Mouse (Mus musculus) cerebellum, postnatal 36 days (tissue): ENCODE data around the gene Magi1.
A peak's percentile ranks its signal among the peaks of the same experiment; 100 is the strongest.

ENCODE experiments used
- DNase-seq, 2 experiments: peaks; one replicate each; pipeline ENCODE4 v3.0.0; 2021 to 2022; ENCODE audit warnings: mixed read lengths in 2 of 2

The Magi1 gene

DNA sequence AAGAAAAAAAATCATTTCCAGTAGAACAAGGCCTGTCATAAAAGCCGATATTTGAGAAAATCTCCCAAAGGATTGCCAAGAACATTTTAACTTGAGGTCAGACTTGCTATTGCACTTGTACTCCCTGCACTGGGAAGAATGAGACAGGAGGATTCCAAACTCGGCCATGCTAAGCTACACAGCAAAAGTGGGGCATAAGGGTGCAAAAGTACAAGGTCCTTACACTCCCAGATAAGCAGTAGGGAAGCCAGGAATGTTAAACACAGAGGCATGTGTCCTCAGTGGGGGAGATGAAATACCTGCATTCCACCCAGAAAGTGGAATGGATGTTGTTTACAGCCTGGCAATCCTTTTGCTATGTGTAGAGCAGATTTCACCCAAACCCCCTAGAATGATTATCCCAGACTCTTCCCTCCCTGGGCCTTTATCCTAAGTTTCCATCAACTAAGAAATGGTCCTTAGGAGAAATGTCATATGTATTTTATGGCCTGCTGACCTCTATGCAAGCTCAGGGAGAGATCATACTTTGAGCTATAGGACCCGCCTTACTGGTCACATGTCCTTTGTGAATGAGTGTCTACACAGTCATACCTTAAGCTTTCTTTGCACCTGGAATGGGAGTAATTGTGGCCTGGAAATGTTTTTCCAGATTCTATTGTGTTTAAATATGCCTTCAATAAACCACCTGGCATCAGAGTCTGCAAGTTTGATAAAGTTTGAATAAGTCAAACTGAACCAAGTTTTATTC, 128.7 kb downstream of the Magi1 start:
- DNase-seq, result no peak

DNA sequence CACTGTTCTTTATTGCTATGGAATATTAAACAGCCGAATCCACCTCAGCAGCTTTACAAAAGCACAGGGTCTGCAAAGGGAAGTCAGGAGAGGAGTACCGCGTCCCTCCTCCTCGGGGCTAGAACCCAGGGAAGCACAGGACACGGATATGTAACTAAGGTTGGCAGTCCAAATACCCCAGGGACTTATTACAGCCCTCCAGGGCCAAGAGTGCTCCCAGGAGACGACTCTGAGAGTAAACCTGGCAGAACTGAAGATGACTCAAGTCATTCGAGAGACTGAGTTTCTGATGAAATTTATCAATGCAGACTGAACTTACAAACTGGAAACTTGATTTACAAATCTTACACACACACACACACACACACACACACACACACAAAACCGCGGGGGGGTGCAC, 130.8 kb downstream of the Magi1 start:
- DNase-seq, result no peak

DNA sequence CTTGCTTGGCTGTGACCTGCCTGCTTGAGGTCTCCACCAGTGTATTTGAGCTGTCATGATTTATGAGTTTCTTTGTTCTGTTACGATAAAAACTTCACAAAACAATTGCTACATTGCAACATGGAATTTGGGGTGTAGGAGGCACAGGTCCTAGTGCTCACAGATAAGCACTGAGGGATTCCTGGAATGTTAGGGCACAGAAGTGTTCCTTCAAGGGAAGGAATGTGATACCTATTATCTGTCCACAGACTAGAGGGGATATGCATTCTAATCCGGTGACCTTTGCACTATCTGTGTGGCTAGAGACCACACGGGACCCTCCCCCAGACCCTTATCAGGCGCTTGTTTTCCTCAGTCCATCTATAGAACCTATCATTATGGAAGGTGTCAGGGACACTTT, 132.8 kb downstream of the Magi1 start:
- DNase-seq, result no peak

GRCm38 (mm10) chr6:94149800-94150199, 133.9 kb downstream of the Magi1 start:
- DNase-seq, result no peak

DNA sequence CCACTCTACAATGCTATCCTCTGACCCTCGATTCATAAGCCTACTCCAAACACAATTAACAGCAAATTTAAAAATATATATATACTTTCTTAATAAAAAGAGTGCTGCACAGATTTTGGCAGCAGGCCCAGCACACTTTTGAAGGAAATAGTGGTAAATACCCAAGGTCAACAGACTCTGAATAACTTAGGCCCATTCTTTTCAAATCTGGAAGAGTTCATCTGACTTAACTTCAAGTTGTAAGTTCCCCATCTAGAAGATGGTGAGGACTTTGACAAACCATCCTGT, 137.6 kb downstream of the Magi1 start:
- DNase-seq, result no peak

DNA sequence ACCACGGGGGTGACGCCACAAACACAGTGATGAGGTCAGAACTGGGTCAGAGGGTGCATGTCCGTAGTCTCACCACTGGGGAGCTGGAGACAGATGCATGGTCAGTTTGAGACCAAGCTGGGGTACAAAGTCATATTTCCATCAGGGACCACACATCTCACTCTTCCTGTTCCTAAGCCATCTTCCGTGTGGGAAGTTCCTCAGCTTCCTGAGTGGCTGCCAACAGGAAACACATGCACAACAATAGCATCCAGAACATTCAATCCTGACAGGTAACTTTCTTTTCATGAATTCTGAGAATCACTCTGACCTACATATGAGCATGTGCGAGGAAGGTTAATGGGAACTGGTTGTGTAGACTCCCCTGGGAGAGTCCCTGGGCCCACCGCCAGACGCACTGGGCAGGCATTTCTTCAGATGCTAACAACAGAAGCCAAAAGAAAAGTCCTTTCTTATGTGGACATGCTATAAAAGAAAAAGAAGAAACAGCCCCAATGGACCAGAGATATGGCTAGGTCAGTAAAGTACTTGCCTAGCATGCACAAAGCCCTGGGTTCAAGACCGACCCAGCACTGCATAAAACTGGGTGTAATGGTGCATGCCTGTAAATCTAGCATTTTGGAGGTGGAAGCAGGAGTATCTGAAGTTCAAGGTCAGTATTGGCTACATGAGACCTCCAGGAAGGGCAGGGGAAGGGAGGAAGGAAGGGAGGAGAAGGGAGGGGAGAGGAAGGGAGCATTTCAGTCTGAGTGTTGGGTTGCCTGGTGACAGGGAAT, 138.1 kb downstream of the Magi1 start:
- peak; percentile 42 to 50 for DNase-seq

- no peak for DNase-seq
Observed at GRCm38 (mm10) chr6:94142493-94142892, 141.2 kb downstream of the Magi1 start.

DNA sequence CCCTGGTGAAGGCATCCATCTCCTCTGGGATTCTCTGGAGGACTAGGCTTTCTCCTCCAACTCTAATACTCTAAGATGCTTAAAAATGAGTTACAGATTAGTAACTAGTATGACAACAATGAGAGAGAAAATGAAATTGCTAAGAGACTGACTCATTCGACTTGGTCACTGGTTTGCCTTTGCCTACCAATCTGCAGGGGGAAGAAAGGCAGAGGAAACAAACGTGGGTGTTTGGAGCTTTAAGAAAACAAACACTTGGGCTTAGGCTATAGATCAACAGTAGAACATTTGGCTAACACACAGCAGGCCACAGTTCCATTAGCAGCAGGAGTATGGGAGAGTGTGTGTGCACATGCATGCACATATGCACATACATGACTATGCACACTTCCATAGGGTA, 142.2 kb downstream of the Magi1 start:
- no peak for DNase-seq

DNA sequence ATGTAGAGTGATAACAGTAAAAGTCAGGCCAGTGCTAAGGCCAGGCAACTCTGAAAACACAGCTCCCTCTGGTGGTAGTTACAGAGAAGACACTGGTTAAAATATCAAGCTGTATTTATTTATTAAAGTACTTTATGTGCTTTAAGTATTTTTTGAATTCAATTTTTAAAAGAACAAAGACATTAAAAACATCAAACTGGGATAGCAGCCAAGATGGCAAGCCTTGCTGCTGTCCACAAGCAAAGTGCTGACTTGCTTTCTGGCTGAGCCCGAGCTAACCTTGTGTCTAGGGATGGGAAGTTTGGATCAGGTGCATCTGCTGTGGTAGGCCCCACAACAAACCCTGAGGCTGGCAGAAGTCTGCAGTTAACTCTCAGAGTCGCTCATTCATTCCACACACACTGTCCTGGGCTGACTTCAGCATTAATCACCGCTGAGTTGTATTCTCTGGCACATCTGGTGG, 143.7 kb downstream of the Magi1 start:
- no peak for DNase-seq

DNA sequence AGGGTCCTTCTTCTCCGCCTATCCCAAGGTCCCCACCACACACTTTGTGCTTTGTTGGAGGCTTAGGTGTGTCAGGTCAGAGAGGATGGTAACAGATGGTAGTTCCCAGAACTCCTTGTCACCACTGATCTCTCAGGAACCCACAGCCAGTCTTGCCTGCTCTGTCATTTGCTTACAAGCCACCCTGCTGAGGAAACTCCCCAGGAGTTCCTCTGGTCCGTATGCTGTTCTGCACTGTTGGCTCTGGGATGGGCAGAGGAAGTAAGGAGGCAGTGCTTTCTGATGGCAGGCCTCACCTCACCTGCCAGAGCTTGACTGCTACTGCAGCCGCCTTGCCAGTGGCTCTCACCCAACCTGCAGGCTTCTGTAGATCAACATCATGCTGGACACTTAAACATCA, 147.0 kb downstream of the Magi1 start:
- peak; percentile 83 to 89 for DNase-seq

DNA sequence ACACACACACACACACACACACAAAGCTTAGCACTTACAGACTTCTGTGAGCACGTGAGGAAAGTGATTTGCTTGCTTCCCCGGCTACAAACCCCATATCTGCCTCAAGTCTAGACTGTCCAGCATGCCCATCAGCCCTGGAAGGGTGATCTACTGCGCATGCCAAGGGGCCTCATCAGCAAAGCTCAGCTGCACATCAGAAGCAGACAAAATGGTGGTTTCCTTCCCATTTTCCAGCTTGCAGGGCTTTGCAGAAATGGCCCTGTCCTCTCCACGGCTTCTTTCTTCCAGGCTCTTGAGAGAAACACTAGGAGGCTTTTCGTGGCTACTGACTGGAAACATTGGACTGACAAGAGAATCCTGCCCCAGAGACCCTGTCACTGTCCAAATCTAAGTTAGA, 149.6 kb downstream of the Magi1 start:
- no peak for DNase-seq

DNA sequence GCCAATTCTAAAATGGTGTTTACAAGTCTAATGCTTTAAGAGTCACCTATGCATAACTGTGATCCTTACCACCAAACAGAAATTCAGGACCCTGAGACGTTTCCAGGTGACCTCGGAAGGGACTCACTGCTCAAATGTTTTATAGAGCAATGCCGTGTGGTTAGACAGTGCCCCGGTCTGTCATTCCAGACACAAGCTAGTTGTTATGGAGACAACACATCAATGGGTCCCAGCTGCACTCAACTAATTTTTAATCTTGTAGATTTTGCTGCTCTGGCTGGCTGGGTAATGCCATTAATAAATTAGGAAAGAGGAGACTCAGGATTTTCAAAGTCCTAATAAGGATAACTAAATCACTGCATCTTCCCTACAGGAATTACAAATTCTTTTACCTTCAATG, 151.7 kb downstream of the Magi1 start:
- no peak for DNase-seq

DNA sequence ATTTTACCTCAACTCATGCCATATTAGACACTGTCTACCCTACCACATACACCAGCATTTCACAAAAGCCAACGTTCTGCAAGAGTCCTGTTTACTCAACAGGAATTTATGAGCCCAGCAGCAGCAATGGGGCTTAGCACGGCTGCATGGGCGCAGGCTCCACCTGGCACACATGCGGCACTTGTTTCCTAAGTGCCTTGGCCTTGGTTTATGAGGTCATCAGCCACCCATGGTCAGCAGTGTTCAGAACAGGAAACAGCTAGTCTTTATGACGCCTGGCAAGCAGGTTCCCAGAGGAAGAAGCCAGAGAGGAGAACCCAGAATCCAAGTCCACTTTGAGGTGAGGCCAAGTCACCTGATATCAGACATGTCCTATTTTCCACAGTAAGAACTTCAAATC, 153.3 kb downstream of the Magi1 start:
- no peak for DNase-seq

DNA sequence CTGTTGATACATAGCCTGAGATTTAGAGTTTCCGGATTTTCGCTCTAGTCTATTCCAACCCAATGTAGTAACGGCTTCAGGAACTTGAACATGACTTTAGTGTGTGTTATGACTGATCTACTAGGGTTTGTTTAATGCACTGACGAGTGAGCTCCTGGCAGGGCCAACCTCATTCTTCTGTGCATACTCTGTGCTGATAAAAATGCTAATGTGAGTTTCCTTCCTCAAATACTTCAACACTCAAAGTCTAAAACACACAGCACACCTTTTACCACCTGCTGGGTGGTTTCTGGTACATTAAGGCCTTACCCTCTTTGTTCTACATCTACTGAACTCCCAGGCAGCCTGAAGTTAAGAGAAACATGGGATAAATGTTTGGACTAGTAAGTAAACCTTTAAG, 157.0 kb downstream of the Magi1 start:
- DNase-seq, result no peak

DNA sequence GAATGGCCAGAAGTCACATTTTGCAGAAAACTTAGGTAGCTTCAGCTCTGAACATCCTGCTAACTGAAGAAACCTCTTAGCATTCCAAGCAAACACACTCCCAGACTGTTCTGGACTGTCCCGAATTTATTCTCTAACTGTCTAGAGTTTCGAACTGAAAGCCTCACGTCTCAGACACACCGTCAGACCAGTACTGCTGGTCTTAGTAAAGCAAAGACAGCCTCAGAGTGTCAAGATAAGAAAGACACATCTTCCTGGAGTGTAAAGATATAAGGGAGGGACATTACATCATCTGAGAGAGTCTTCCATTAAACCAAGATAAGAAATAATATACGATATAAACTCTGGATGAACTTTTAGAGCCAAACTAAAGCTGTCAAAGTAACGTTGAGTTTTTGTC, 158.6 kb downstream of the Magi1 start:
- no peak for DNase-seq

- DNase-seq, result no peak
Observed at GRCm38 (mm10) chr6:94124279-94124678, 159.4 kb downstream of the Magi1 start.

DNA sequence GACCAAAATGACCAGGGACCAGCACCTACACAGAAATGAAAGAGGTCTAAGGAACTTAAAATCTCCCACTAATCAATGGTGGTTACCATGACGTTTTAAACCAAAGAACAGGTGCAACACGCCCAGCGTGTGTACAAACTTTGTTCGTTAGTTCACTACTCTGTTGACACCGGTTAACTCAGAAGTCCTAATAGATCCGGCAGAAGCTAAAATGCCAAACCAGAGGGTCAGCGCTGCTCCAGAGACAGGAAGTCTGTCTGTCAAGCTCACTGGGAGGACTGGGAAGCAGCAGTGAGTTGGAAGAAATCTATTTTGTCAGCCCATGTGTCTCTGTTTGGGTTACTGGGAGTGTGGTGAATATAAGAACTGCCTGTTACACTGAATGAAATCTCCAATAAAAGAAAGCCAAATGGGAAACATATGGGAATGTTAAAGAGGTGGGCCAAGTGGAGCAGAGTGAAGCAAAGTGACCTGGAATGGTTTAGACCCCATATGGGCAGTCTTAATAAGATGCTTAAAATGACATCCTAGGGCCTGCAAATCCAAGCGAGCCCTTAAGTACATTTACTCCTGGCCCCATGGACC, 161.1 kb downstream of the Magi1 start:
- DNase-seq, result peak; percentile 30 to 47

- no peak for DNase-seq
Observed at GRCm38 (mm10) chr6:94121488-94121887, 162.2 kb downstream of the Magi1 start.

GRCm38 (mm10) chr6:94116434-94117432, 167.0 kb downstream of the Magi1 start:
- DNase-seq, result peak; percentile 42 to 49

DNA sequence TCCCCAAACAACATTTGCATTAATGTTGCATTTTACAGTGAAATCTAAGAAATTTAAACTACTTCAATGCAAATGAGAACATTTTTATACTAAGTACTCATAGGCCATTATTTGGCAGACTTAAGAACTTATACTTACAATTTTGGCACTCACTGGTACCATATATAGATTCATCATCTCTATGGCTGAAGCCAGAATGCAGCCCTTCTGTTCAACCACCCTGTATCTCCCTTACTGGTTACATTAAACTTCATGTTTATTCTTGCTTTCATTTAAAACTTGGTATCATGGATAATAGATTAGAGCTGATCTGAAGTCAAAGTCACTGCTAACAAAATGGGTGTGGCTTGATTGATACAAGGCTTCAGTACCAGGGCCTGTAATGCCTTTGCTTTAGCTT, 171.9 kb downstream of the Magi1 start:
- no peak for DNase-seq

GRCm38 (mm10) chr6:94107401-94108107, 176.2 kb downstream of the Magi1 start:
- no peak for DNase-seq

DNA sequence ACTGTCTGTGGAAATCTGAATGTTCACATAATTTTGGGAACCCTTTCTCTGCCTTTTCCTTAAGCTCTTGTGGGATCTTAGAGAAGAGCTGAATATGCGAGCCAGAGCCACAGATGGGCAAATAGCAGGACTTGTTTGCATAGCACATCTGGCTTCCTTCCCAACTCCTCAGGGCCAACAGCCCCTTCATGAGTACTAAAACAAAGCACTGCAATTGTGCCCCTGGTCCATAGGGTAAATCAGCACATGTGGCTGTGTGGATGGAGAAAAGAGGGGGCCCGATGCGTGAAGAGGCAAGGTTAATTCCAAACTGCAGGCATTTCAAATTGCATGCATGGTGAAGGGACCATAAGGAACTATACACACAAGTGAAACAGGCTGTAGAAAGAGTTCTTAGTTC, 180.1 kb downstream of the Magi1 start:
- DNase-seq, result no peak
